Mouse (Mus musculus) embryonic facial prominence, embryonic 11.5 days (tissue): Measurements from ENCODE around the gene Tctex1d1. TPM values are rescaled to one million over a fixed set of nuclear protein-coding genes. Genes with fewer than 3 reads are reported as not detected.

ENCODE experiments used
- ATAC-seq: fragments of 200-750 bp; cut with Nextera tagmentation; replicated peaks from 2 replicates; pipeline ENCODE4 v1.8.0; 2017; ENCODE audit warnings: low read depth; ENCODE audit not compliant: insufficient number of reproducible peaks, low FRiP score, low TSS enrichment
- DNase-seq: peaks from one replicate; pipeline ENCODE4 v3.0.0-alpha.2; 2015; ENCODE audit warnings: low spot score
- H3K27ac ChIP-seq: fragments of 300-500 bp; sonication (generic); replicated peaks from 2 replicates; pipeline ENCODE4 v1.5.1; 2014; ENCODE audit warnings: mild to moderate bottlenecking, low read depth, low read length, control low read depth
- H3K27me3 ChIP-seq: fragments of 300-500 bp; sonication (generic); 2 replicates; pipeline ENCODE4 v1.6.1; 2014; ENCODE audit warnings: mild to moderate bottlenecking, low read length, moderate library complexity, mixed read lengths; ENCODE audit not compliant: control insufficient read depth, insufficient read depth
- H3K36me3 ChIP-seq: fragments of 300-500 bp; sonication (generic); replicated peaks from 2 replicates; pipeline ENCODE4 v1.6.1; 2014; ENCODE audit warnings: low read depth, mild to moderate bottlenecking, low read length, moderate library complexity, mixed read lengths; ENCODE audit not compliant: control insufficient read depth, insufficient read depth
- H3K4me1 ChIP-seq: fragments of 300-500 bp; sonication (generic); 2 replicates; pipeline ENCODE4 v1.6.1; 2014; ENCODE audit warnings: low read length, mixed read lengths; ENCODE audit not compliant: control insufficient read depth, insufficient read depth
- H3K4me2 ChIP-seq: fragments of 300-500 bp; sonication (generic); 2 replicates; pipeline ENCODE4 v1.6.1; 2014; ENCODE audit warnings: low read depth, mild to moderate bottlenecking, control low read depth, low read length, moderate library complexity
- H3K4me3 ChIP-seq: fragments of 300-500 bp; sonication (generic); 2 replicates; pipeline ENCODE4 v1.5.1; 2014; ENCODE audit warnings: low read depth, low read length, control low read depth
- H3K9ac ChIP-seq: fragments of 300-500 bp; sonication (generic); replicated peaks from 2 replicates; pipeline ENCODE4 v1.6.1; 2014; ENCODE audit warnings: mild to moderate bottlenecking, control low read depth, low read length
- H3K9me3 ChIP-seq: fragments of 300-500 bp; sonication (generic); replicated peaks from 2 replicates; pipeline ENCODE4 v1.6.1; 2016; ENCODE audit warnings: mild to moderate bottlenecking, low read length, inconsistent platforms, mixed read lengths; ENCODE audit not compliant: control insufficient read depth
- WGBS: fragments of 180-500 bp; shearing (Covaris S2); extraction: QIAGEN DNeasy Blood & Tissue Kit; methylation state at CpG from one replicate; pipeline ENCODE4 v1.1.7; 2014; 5-methylcytosine and 5-hydroxymethylcytosine counted together
- polyA plus RNA-seq: library from polyadenylated mRNA; unstranded; fragments of >200 nt; fragmentation: Nextera tagmentation; extraction: Ambion mirVana; gene quantifications from 2 replicates; pipeline ENCODE4 v1.2.1, GENCODE M21; 2014

Tctex1d1 gene
- polyA plus RNA-seq, result 1.1 and 2.2 TPM in 2 replicates

- peak within 1 kb of the TSS; percentile 68 for H3K4me2 ChIP-seq
- peak within 1 kb of the TSS; percentile 26 for H3K4me3 ChIP-seq
- DNase-seq, result peak; percentile 47
- 2% methylated on average over 13 of the region's 13 CpGs for WGBS
- no peaks in the 10 kb centered on the region for H3K36me3 ChIP-seq
- H3K4me1 ChIP-seq, result peaks cover 5% of the 10 kb centered on the region; the same call in 1 of the 2 replicates
- no peaks in the 10 kb centered on the region for H3K9me3 ChIP-seq
- peak; percentile 73; the same call in 1 of the 2 replicates for ATAC-seq
- H3K27ac ChIP-seq, result no peak within 1 kb of the TSS
- H3K9ac ChIP-seq, result peak within 1 kb of the TSS; percentile 39; the same call in 1 of the 2 replicates
- no peaks in the 10 kb centered on the region for H3K27me3 ChIP-seq
Observed at GRCm38 (mm10) chr4:102978440-102978839, at the start of gene Tctex1d1. Tctex1d1 (plus strand) TSS chr4:102978606.

- Histone ChIP-seq H3K4me3 (no peak overlapping the region), H3K9me3 (no peaks in the 10 kb centered on the region), H3K4me1 (no peaks in the 10 kb centered on the region), H3K27ac (no peak overlapping the region), H3K27me3 (no peaks in the 10 kb centered on the region), H3K9ac (no peak overlapping the region), H3K4me2 (no peak overlapping the region), H3K36me3 (no peaks in the 10 kb centered on the region)
- DNase-seq (no peak), ATAC-seq (no peak)
- WGBS, result 47% methylated on average over 3 of the region's 4 CpGs
Observed at GRCm38 (mm10) chr4:102929491-102929890, 48.9 kb upstream of the Tctex1d1 start.

GRCm38 (mm10) chr4:102930679-102931078, 47.7 kb upstream of the Tctex1d1 start:
- 77% methylated on average over 7 of the region's 7 CpGs for WGBS
- Histone ChIP-seq H3K9ac (no peak overlapping the region), H3K4me2 (no peak overlapping the region), H3K27me3 (no peaks in the 10 kb centered on the region), H3K27ac (no peak overlapping the region), H3K9me3 (no peaks in the 10 kb centered on the region), H3K36me3 (no peaks in the 10 kb centered on the region), H3K4me3 (no peak overlapping the region), H3K4me1 (no peaks in the 10 kb centered on the region)
- ATAC-seq, result no peak
- no peak for DNase-seq

- no peak for ATAC-seq
- H3K4me1 ChIP-seq, result no peaks in the 10 kb centered on the region
- no peak overlapping the region for H3K9ac ChIP-seq
- no peaks in the 10 kb centered on the region for H3K36me3 ChIP-seq
- no peak overlapping the region for H3K27ac ChIP-seq
- DNase-seq, result no peak
- no peaks in the 10 kb centered on the region for H3K27me3 ChIP-seq
- WGBS, result 76% methylated on average over 3 of the region's 3 CpGs
- H3K4me2 ChIP-seq, result no peak overlapping the region
- H3K9me3 ChIP-seq, result no peaks in the 10 kb centered on the region
- H3K4me3 ChIP-seq, result no peak overlapping the region
Observed at GRCm38 (mm10) chr4:102940266-102940665, 38.1 kb upstream of the Tctex1d1 start.

- Histone ChIP-seq H3K36me3 (no peaks in the 10 kb centered on the region), H3K27ac (no peak overlapping the region), H3K27me3 (no peaks in the 10 kb centered on the region), H3K9me3 (no peaks in the 10 kb centered on the region), H3K4me2 (no peak overlapping the region), H3K4me1 (no peaks in the 10 kb centered on the region), H3K9ac (no peak overlapping the region), H3K4me3 (no peak overlapping the region)
- ATAC-seq (no peak), DNase-seq (no peak)
- WGBS, result 85% methylated on average over 4 of the region's 4 CpGs
Observed at GRCm38 (mm10) chr4:102940738-102941137, 37.7 kb upstream of the Tctex1d1 start.

- no peaks in the 10 kb centered on the region for H3K9me3 ChIP-seq
- WGBS, result 75% methylated on average over 6 of the region's 6 CpGs
- no peak overlapping the region for H3K4me3 ChIP-seq
- no peaks in the 10 kb centered on the region for H3K4me1 ChIP-seq
- H3K36me3 ChIP-seq, result no peaks in the 10 kb centered on the region
- H3K27me3 ChIP-seq, result no peaks in the 10 kb centered on the region
- no peak overlapping the region for H3K4me2 ChIP-seq
- no peak overlapping the region for H3K27ac ChIP-seq
- DNase-seq, result no peak
- no peak overlapping the region for H3K9ac ChIP-seq
- ATAC-seq, result no peak
Observed at GRCm38 (mm10) chr4:102944325-102944724, 34.1 kb upstream of the Tctex1d1 start.

GRCm38 (mm10) chr4:102952476-102952875, 25.9 kb upstream of the Tctex1d1 start:
- no peaks in the 10 kb centered on the region for H3K9me3 ChIP-seq
- no peak overlapping the region for H3K9ac ChIP-seq
- no peak overlapping the region for H3K4me2 ChIP-seq
- H3K4me1 ChIP-seq, result no peaks in the 10 kb centered on the region
- DNase-seq, result no peak
- no peak overlapping the region for H3K4me3 ChIP-seq
- H3K36me3 ChIP-seq, result no peaks in the 10 kb centered on the region
- H3K27ac ChIP-seq, result no peak overlapping the region
- ATAC-seq, result no peak
- no peaks in the 10 kb centered on the region for H3K27me3 ChIP-seq
- WGBS, result 78% methylated on average over 2 of the region's 2 CpGs

GRCm38 (mm10) chr4:102955294-102955956, 23.0 kb upstream of the Tctex1d1 start:
- ATAC-seq (no peak), DNase-seq (no peak)
- Histone ChIP-seq H3K9ac (no peak overlapping the region), H3K27ac (no peak overlapping the region), H3K27me3 (no peaks in the 10 kb centered on the region), H3K36me3 (no peaks in the 10 kb centered on the region), H3K4me1 (no peaks in the 10 kb centered on the region), H3K4me2 (no peak overlapping the region), H3K4me3 (no peak overlapping the region), H3K9me3 (no peaks in the 10 kb centered on the region)
- WGBS, result 71% methylated on average over 17 of the region's 17 CpGs
